Mouse (Mus musculus) adipocyte (in vitro differentiated cells): Measurements from ENCODE around the gene Cdh24.

Experiments
- DNase-seq: peaks from one replicate; pipeline ENCODE4 v3.0.0-alpha.2; 2016; ENCODE audit warnings: low spot score

Cdh24 gene

GRCm38 (mm10) chr14:54641305-54641969 is at the start of gene Cdh24:
Cdh24 (minus strand) TSS chr14:54641364.
- peak; percentile 71 for DNase-seq

GRCm38 (mm10) chr14:54687251-54687650 is 46.1 kb upstream of the Cdh24 start:
- no peak for DNase-seq

DNA sequence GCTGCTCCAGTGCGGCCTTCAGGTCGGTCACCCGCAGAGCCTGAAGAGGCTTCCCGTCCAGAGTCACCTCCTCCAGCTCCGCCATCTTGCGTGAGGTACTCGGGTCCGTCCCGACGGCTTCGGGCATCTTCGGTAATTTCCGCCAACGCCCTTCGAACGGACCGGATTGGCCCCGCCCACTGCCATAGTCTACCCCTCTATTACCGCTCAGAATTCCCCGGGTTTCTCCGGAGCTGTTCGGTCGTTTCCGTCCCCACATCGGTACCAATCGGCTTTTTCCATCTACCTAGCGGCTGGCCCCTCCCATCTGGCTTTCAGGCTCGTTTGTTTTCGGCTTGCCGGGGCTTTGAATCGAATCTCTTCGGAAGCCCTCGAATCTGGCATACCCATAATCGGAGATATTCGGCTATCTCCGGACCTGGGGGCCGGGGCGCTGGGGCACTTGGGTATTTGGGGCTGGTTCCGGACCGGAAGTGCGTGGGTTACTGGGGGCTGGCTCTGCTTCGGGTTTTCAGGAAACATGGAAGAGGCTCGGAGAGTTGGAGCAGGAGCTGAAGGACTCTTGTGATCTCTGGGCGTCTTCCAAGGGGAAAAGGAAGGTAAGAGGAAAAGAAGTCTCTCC is 45.5 kb upstream of the Cdh24 start, which contains the start of gene Acin1:
Gene Acin1 (minus strand): TSS at position 410 of the 622 bp plus-strand sequence.
- DNase-seq, result peak; percentile 98

DNA sequence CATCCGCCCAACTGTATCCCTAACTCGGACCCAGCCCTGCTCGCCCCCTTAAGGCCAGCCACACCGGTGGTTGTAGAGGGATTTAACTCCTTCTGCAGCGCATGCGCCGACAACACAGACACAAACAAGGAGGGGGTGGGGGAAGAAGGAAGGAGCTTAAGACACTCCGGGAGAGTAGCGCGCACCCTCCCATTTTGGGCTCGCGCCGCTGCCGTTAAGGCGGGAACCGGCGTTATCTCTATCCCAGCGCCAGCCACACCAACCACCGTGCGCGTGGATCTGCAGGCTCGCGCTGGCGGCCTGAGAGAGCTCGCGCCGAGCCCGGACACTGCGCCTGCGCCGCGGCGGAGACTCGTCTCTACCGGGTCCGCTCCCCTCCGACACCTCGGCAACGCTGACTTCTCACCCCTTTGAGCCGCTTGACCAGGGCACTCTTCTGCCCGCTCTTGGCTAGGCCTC is 44.9 kb upstream of the Cdh24 start, which contains the start of gene 1700123O20Rik:
Gene 1700123O20Rik (plus strand): TSS at position 154 of the 459 bp plus-strand sequence.
- DNase-seq, result peak; percentile 80

DNA sequence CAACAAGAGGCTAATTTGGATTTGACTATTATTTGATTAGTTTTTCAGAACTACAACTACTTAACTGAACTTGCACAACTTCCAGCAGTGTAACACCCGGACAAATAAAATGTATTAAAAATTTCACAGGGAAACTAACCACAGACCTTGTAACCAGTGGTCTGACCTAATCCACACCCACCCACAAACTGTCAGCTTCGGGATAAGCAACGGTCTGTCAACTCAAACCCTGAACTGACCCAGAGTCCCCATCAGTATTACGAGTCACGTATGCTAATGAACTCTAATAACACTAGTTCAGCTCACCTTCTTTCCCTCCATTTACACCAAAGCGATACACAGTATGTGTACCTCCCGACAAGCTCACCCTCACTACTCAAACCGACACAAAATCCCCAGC is 44.3 kb upstream of the Cdh24 start:
- no peak for DNase-seq

DNA sequence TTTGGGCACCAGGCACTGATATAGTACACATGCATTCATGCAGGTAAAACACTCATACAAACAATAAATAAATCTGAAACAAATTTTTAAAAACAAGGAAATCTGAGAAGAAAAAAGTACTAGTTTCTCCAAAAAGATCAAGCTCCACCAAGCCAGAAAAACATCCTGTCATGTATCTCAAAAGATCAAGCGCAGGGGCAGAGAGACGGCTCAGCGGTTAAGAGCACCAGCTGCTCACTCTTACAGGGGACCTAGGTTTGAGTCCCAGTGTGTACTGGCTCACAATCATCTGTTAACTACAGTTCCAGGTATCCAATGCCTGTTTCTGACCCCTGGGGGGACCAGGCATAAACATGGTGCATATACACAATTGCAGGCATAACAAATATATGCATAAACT is 41.2 kb upstream of the Cdh24 start:
- DNase-seq, result no peak

DNA sequence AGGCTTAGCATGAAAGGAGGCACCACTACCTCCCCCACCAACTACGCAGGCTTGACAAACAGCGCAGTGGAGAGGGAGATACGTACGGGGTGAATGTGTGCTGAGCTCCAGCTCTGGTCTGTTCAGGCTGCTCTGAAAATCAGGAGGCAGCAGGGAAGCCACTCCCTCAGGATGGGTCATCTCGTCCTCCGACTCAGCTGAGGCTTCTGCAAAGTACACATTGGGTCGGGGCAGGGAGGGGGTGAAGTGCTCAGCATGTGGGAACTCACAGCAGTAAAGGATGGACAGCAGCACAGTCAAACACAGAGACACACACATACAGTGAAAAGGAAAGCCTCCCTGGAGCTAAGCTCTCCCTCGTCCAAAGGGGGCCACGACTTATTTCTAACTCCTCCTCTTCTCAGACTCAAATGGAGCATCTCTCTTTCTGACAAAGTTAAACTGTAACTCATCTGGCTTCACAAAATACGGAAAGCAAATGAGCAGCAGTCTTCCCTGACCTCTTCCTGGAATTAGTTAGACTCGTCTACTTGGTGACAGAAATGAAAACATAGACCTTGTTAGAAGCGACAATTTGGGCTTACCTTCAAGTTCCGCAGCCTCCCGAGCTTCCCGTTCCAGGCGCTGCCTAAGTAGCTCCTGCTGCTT is 37.6 kb upstream of the Cdh24 start:
- no peak for DNase-seq

DNA sequence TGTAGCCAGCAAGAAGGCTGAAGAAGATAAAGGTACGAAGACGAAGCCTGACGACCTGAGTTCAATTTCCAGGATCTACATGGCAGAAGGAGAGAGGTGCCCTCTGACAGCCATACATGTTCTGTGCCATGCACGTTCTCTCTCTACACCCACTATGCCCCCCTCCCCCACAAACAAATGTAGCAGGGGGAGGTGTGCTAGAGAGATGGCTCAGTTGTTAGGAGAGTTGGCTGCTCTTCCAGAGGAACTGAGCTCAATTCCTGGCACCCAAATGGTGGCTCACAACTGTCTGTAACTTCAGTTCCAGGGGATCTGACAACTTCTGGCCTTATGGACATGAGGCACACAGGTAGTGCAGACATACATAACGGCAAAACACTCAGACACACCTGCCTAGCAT is 35.1 kb upstream of the Cdh24 start:
- DNase-seq, result no peak

DNA sequence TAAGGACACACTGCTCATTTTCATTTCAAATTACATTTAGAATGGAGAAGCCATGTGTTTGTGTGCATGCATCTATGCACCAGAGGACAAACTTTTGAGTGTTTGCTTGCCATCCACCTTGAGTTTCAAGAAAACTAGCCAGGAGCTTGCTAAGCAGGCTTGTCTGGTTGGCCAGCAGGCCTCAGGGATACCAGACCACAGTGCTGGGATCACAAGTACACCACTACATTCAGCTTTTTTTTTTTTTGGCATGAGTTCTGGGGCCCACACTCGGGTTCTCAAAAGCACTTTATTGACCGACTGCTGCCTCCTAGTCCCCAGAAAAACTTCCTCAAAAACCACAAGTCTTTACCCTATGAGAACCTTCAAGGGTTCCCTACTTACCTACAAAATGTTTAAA is 33.2 kb upstream of the Cdh24 start:
- no peak for DNase-seq

- DNase-seq, result no peak
Observed at GRCm38 (mm10) chr14:54669381-54669780, 28.2 kb upstream of the Cdh24 start.

DNA sequence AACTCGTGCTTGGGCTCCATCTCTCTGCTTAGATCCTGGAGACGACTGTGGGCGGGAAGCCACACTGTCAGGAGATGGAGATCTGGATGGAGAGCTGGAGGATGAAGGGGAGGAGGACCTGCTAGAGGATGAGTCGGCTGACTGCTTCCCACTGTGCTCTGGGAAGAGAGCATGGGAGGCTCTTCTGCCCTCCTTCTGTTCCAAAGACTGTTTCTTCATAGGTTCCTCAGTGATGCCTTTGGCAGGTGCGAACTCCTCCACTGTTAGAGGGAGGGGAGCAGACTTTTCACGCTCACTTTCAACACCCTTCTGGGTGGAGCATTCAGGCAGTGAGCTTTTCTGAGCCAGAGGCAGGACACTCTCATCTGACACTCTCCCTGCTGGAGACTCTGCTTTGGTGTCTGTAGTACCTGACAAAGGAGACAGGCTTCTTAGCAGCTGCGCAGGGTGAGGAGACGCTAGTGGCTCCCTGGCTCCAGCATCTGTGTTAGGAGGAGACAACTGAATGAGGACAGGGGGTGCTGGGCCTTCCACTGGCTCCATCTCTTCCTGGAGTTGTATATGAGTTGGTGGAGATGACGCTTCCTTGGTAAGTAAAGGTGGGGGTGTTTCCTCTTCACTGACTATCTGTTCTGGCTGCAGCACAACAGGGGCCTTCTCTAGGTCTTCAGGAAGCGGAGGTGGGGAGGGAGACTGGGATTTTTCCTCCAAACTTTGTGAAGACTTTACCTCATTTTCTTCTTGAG is 23.5 kb upstream of the Cdh24 start:
- DNase-seq, result no peak

DNA sequence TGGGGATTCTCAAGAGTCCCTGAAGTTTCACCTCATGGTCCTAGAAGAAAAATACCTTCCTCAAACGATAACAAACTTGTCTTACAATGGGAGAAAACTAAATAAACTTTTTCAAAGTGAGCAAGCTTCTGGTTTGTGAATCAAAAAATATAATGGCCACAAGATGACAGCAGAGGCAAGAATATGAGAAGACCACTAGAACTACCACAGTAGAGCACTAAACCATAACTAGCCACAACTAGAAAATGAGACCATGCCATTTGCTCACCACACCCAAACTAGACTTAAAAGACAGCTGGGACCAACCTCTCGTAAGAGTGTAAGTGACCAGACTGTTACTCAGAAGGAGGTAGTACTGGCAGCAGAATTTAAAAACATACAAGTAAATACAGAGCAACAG is 18.8 kb upstream of the Cdh24 start:
- DNase-seq, result peak; percentile 57

GRCm38 (mm10) chr14:54653496-54653895 is 12.3 kb upstream of the Cdh24 start:
- DNase-seq, result peak; percentile 80

DNA sequence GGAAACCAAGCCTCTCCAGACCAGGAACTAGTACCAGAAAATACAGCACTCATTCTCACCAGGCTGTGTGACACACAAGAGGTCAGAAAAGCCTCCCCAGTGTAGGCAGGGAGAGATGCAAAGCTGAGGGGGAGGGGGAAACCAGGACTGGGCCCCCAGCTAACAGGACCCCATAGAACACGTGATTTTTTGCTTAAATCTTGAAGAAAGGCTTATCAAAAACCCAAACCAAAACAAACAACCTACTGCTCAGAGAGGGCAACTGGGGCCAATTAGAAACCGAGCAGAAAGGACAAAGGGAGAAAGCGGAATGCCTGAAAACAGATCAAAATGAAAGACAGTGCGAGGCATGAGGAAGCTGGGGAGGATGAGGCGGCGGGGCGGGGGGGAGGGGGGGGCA is 11.6 kb upstream of the Cdh24 start:
- no peak for DNase-seq

DNA sequence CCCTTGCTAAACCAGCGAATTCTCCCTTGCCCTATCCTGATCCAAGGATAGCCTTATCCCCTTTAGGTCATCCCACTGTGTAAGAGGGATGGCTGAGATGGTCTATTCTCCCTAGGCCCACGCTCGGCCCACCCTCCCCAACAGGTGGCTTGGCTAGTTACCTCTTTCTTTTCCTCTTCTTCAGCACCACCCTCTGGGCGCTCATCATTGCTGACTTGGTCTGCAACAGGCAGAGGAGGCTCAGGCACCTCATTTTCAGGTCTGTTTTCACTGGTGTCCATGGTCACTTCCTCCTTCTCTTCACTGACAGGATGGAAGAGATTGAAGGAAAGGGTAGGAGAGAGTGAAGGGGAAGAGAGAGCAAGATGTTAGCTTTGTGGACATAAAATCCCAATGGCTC is 10.4 kb upstream of the Cdh24 start:
- DNase-seq, result no peak

DNA sequence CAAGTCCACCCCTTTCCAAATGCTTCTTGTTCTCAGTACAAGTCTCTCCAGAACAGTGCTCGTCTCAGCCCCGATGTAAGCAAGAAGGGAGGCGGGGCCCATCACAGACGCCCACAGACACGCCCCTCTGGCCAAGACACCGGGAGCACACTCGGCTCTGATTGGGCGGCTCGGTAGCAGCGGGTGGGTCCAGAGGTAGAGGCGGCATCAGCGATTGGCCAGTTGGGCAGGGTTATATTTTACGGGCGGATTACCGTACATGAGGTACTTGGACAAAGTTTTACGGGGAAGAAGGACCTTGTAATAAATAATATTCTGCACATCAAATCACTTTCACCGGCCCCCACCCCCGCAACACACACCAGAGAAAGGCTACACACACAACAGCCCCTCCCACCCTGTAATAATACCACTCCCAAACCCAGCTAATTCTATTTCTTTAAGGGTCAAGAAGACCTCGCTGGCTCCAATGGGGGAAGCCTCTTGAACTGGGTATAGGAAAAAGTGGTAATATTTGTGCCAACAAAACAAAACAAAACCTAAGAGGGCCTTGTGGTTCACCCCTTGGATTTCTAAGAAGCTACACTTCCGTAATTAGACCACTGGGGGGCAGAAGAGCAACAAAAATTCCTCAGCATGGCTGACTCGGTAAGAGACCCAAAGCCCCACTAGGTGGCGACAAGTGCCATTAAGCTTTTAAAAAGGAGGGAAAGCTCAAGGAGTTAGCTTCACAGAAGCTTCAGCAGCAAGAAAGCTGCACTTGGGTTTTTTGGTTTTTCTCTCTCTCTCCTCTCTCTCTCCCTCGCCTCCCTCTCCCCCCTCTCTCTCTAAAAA is 9.7 kb upstream of the Cdh24 start:
- DNase-seq, result peak; percentile 89

- DNase-seq, result no peak
Observed at GRCm38 (mm10) chr14:54647900-54648299, 6.7 kb upstream of the Cdh24 start.

GRCm38 (mm10) chr14:54646898-54647636 is 5.9 kb upstream of the Cdh24 start:
- no peak for DNase-seq

GRCm38 (mm10) chr14:54646455-54646854 is 5.3 kb upstream of the Cdh24 start:
- no peak for DNase-seq

DNA sequence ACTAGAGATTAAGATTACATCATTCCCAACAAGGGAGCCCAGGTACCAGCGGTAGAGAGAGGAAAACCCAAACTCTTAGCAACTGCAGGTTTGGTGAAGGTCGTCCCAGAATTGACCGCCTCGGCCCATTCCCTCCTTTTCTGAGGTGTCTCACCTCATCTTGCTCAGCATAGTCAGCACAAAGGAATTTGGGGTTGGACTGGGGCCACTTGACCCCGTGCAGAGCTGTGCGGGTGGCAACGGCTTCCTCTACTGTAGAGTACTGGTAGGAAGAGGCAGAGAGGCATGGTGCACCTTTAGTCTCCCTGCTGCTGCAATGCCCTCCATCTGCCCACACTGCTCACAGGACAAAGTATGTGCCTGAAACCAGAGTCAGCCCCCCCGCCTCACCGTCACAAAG is 3.1 kb upstream of the Cdh24 start:
- no peak for DNase-seq

- no peak for DNase-seq
Observed at GRCm38 (mm10) chr14:54643011-54643410, 1.8 kb upstream of the Cdh24 start.
